Mouse (Mus musculus) neural tube, embryonic 11.5 days (tissue): ENCODE measurements at regions not wholly inside any gene's neighbourhood (a gene's known extent, or its start where the extent isn't known, plus 50 kb on each side); places are given as distances from the start of the nearest gene placed in this dataset.

Experiments
- ATAC-seq: fragments of 200-750 bp; cut with Nextera tagmentation; 2 replicates; pipeline ENCODE4 v1.8.0; 2017; ENCODE audit warnings: moderate number of reproducible peaks, mild to moderate bottlenecking, moderate TSS enrichment, moderate library complexity; ENCODE audit not compliant: insufficient read depth, low FRiP score, low TSS enrichment
- DNase-seq: peaks from one replicate; pipeline ENCODE4 v3.0.0-alpha.2; 2015; ENCODE audit warnings: low spot score
- H3K27ac ChIP-seq: fragments of 300-500 bp; sonication (generic); 2 replicates; pipeline ENCODE4 v1.5.1; 2014; ENCODE audit warnings: low read depth, mild to moderate bottlenecking, low read length
- H3K27me3 ChIP-seq: fragments of 300-500 bp; sonication (generic); 2 replicates; pipeline ENCODE4 v1.6.1; 2014; ENCODE audit warnings: mild to moderate bottlenecking, low read length, mixed read lengths; ENCODE audit not compliant: control insufficient read depth, insufficient read depth
- H3K36me3 ChIP-seq: fragments of 300-500 bp; sonication (generic); 2 replicates; pipeline ENCODE4 v1.6.1; 2014; ENCODE audit warnings: mild to moderate bottlenecking, low read length, moderate library complexity, mixed read lengths; ENCODE audit not compliant: control insufficient read depth, insufficient read depth
- H3K4me1 ChIP-seq: fragments of 300-500 bp; sonication (generic); 2 replicates; pipeline ENCODE4 v1.6.1; 2014; ENCODE audit warnings: low read length, mixed read lengths; ENCODE audit not compliant: control insufficient read depth, insufficient read depth
- H3K4me2 ChIP-seq: fragments of 300-500 bp; sonication (generic); 2 replicates; pipeline ENCODE4 v1.6.1; 2014; ENCODE audit warnings: low read depth, mild to moderate bottlenecking, moderate library complexity
- H3K4me3 ChIP-seq: fragments of 300-500 bp; sonication (generic); 2 replicates; pipeline ENCODE4 v1.5.1; 2014; ENCODE audit warnings: low read depth, low read length
- H3K9ac ChIP-seq: fragments of 300-500 bp; sonication (generic); 2 replicates; pipeline ENCODE4 v1.6.1; 2014; ENCODE audit warnings: mild to moderate bottlenecking, low read length
- H3K9me3 ChIP-seq: fragments of 300-500 bp; sonication (generic); 2 replicates; pipeline ENCODE4 v1.6.1; 2016; ENCODE audit warnings: low read length; ENCODE audit not compliant: control insufficient read depth
- WGBS: fragments of 180-500 bp; shearing (Covaris S2); extraction: QIAGEN DNeasy Blood & Tissue Kit; methylation state at CpG from one replicate; pipeline ENCODE4 v1.1.7; 2014; 5-methylcytosine and 5-hydroxymethylcytosine counted together

- Histone ChIP-seq H3K4me2 (no peak overlapping the region), H3K9me3 (no peaks in the 10 kb centered on the region), H3K27ac (no peak overlapping the region), H3K4me1 (no peaks in the 10 kb centered on the region), H3K9ac (no peak overlapping the region), H3K4me3 (no peak overlapping the region), H3K36me3 (no peaks in the 10 kb centered on the region), H3K27me3 (no peaks in the 10 kb centered on the region)
- ATAC-seq (no peak), DNase-seq (no peak)
- WGBS = 59% methylated on average over 3 of the region's 3 CpGs
These were observed 103.1 kb downstream of the Cenpf start for GRCm38 (mm10) chr1:189584831-189585230.

GRCm38 (mm10) chr1:189581427-189581826 lies 106.5 kb downstream of the Cenpf start:
- no peak overlapping the region for H3K4me2 ChIP-seq
- whole genome bisulfite sequencing = 92% methylated on average over 4 of the region's 4 CpGs

GRCm38 (mm10) chr1:189579358-189579757 lies 108.5 kb downstream of the Cenpf start:
- peak; percentile 45 for DNase-seq
- Histone ChIP-seq H3K9ac (no peak overlapping the region), H3K36me3 (no peaks in the 10 kb centered on the region), H3K9me3 (no peaks in the 10 kb centered on the region), H3K4me3 (no peak overlapping the region), H3K4me2 (no peak overlapping the region), H3K4me1 (no peaks in the 10 kb centered on the region), H3K27ac (no peak overlapping the region), H3K27me3 (no peaks in the 10 kb centered on the region)
- ATAC-seq = no peak
- WGBS = 65% methylated on average over 2 of the region's 2 CpGs

More at GRCm38 (mm10) chr1:189581427-189581826, 106.5 kb downstream of the Cenpf start:
- Histone ChIP-seq H3K36me3 (no peaks in the 10 kb centered on the region), H3K9ac (no peak overlapping the region), H3K27me3 (no peaks in the 10 kb centered on the region), H3K27ac (no peak overlapping the region), H3K4me1 (no peaks in the 10 kb centered on the region), H3K9me3 (no peaks in the 10 kb centered on the region), H3K4me3 (no peak overlapping the region)
- ATAC-seq (no peak), DNase-seq (no peak)

GRCm38 (mm10) chr1:189576311-189577002 lies 111.4 kb downstream of the Cenpf start:
- no peaks in the 10 kb centered on the region for H3K36me3 ChIP-seq
- no peaks in the 10 kb centered on the region for H3K9me3 ChIP-seq
- no peak overlapping the region for H3K27ac ChIP-seq
- WGBS = 52% methylated on average over 11 of the region's 11 CpGs
- ATAC-seq (no peak), DNase-seq (no peak)
- H3K27me3 ChIP-seq = no peaks in the 10 kb centered on the region
- no peak overlapping the region for H3K4me2 ChIP-seq
- H3K4me3 ChIP-seq = no peak overlapping the region
- H3K9ac ChIP-seq = no peak overlapping the region
- H3K4me1 ChIP-seq = no peaks in the 10 kb centered on the region

- Histone ChIP-seq H3K9me3 (no peaks in the 10 kb centered on the region), H3K36me3 (no peaks in the 10 kb centered on the region), H3K4me2 (no peak overlapping the region), H3K4me3 (no peak overlapping the region), H3K27ac (no peak overlapping the region), H3K4me1 (no peaks in the 10 kb centered on the region), H3K27me3 (no peaks in the 10 kb centered on the region), H3K9ac (no peak overlapping the region)
- WGBS = 90% methylated on average over 10 of the region's 10 CpGs
- no peak for DNase-seq
- ATAC-seq = no peak
These were observed 112.2 kb downstream of the Cenpf start for GRCm38 (mm10) chr1:189575525-189576240.

GRCm38 (mm10) chr1:189566491-189566890 lies 121.4 kb downstream of the Cenpf start:
- Histone ChIP-seq H3K27me3 (no peaks in the 10 kb centered on the region), H3K4me3 (no peak overlapping the region), H3K36me3 (no peaks in the 10 kb centered on the region), H3K9ac (no peak overlapping the region), H3K27ac (no peak overlapping the region), H3K9me3 (no peaks in the 10 kb centered on the region), H3K4me1 (no peaks in the 10 kb centered on the region), H3K4me2 (no peak overlapping the region)
- WGBS = 49% methylated on average over 7 of the region's 7 CpGs
- no peak for DNase-seq
- no peak for ATAC-seq

GRCm38 (mm10) chr1:189561831-189562230 lies 126.1 kb downstream of the Cenpf start:
- Histone ChIP-seq H3K9me3 (no peaks in the 10 kb centered on the region), H3K9ac (no peak overlapping the region), H3K4me3 (no peak overlapping the region), H3K36me3 (no peaks in the 10 kb centered on the region), H3K4me1 (no peaks in the 10 kb centered on the region), H3K27ac (no peak overlapping the region), H3K27me3 (no peaks in the 10 kb centered on the region), H3K4me2 (no peak overlapping the region)
- DNase-seq (no peak), ATAC-seq (no peak)
- WGBS = 87% methylated on average over 12 of the region's 12 CpGs

- ATAC-seq (no peak), DNase-seq (no peak)
These were observed 127.3 kb downstream of the Cenpf start for GRCm38 (mm10) chr1:189560576-189560975.

GRCm38 (mm10) chr1:189550851-189551250 lies 137.0 kb downstream of the Cenpf start:
- Histone ChIP-seq H3K4me3 (no peak overlapping the region), H3K9ac (no peak overlapping the region), H3K9me3 (no peaks in the 10 kb centered on the region; the same call in 1 of the 2 replicates), H3K4me1 (no peaks in the 10 kb centered on the region), H3K4me2 (no peak overlapping the region), H3K36me3 (no peaks in the 10 kb centered on the region), H3K27me3 (no peaks in the 10 kb centered on the region), H3K27ac (no peak overlapping the region)
- no peak for DNase-seq
- WGBS = 88% methylated on average over 9 of the region's 9 CpGs
- ATAC-seq = no peak

More at GRCm38 (mm10) chr1:189560576-189560975, 127.3 kb downstream of the Cenpf start:
- Histone ChIP-seq H3K9me3 (no peaks in the 10 kb centered on the region), H3K36me3 (no peaks in the 10 kb centered on the region), H3K4me3 (no peak overlapping the region), H3K9ac (no peak overlapping the region), H3K4me2 (no peak overlapping the region), H3K4me1 (no peaks in the 10 kb centered on the region), H3K27ac (no peak overlapping the region), H3K27me3 (no peaks in the 10 kb centered on the region)
- WGBS = 33% methylated on average over 10 of the region's 10 CpGs
